Mouse (Mus musculus): ENCODE results near the gene Tril. TPM values are rescaled to one million over a fixed set of nuclear protein-coding genes. Genes with fewer than 3 reads are reported as not detected.
A peak's percentile ranks its signal among the peaks of the same experiment; 100 is the strongest.

Gene Tril
- polyA plus RNA-seq, 1 experiment from 2014 or later = 93.8 TPM

GRCm38 (mm10) chr6:53779526-53779925 lies 41.1 kb downstream of the Tril start:
- H3K27me3 ChIP-seq = peaks cover 7% of the 10 kb centered on the region; the same call in 1 of the 2 replicates
- 59% methylated on average over 7 of the region's 7 CpGs for WGBS
- peaks cover 22% of the 10 kb centered on the region for H3K4me1 ChIP-seq
- no peaks in the 10 kb centered on the region for H3K9me3 ChIP-seq (replicated peaks)
- no peak overlapping the region for H3K9ac ChIP-seq
- H3K27ac ChIP-seq = no peak overlapping the region
- H3K4me3 ChIP-seq (replicated peaks) = no peak overlapping the region
- no peaks in the 10 kb centered on the region for H3K36me3 ChIP-seq
- no peak for ATAC-seq (replicated peaks; ENCODE audit: low FRiP score)
- no peak overlapping the region for H3K4me2 ChIP-seq

GRCm38 (mm10) chr6:53778424-53778955 lies 42.1 kb downstream of the Tril start:
- Histone ChIP-seq H3K9ac (no peak overlapping the region), H3K9me3 (replicated peaks) (no peaks in the 10 kb centered on the region), H3K27me3 (0 out of 2 replicates have a peak, but pooled peaks cover 4% of the 10 kb centered on the region), H3K27ac (no peak overlapping the region), H3K4me3 (replicated peaks) (no peak overlapping the region), H3K36me3 (no peaks in the 10 kb centered on the region), H3K4me1 (peaks cover 22% of the 10 kb centered on the region), H3K4me2 (no peak overlapping the region)
- 40% methylated on average over 8 of the region's 8 CpGs for WGBS
- 0 out of 2 replicates have a peak, but pooled peaks have one; percentile 12 for ATAC-seq (replicated peaks; ENCODE audit: low FRiP score)

GRCm38 (mm10) chr6:53768275-53768674 lies 52.4 kb downstream of the Tril start:
- Histone ChIP-seq H3K4me1 (peaks cover 14% of the 10 kb centered on the region), H3K9me3 (replicated peaks) (no peaks in the 10 kb centered on the region), H3K27me3 (no peaks in the 10 kb centered on the region), H3K4me3 (replicated peaks) (no peak overlapping the region), H3K36me3 (no peaks in the 10 kb centered on the region), H3K9ac (no peak overlapping the region), H3K4me2 (no peak overlapping the region), H3K27ac (no peak overlapping the region)
- WGBS = 93% methylated on average over 4 of the region's 4 CpGs
- ATAC-seq (replicated peaks; ENCODE audit: low FRiP score) = no peak

- no peak for ATAC-seq (replicated peaks; ENCODE audit: low FRiP score)
- H3K9ac ChIP-seq = no peak overlapping the region
- WGBS = 27% methylated on average over 10 of the region's 10 CpGs
- H3K9me3 ChIP-seq (replicated peaks) = no peaks in the 10 kb centered on the region
- no peak overlapping the region for H3K4me3 ChIP-seq (replicated peaks)
- no peaks in the 10 kb centered on the region for H3K27me3 ChIP-seq
- peaks cover 14% of the 10 kb centered on the region for H3K4me1 ChIP-seq
- H3K36me3 ChIP-seq = no peaks in the 10 kb centered on the region
- H3K27ac ChIP-seq = peak overlapping the region; percentile 22; the same call in 1 of the 2 replicates
- H3K4me2 ChIP-seq = no peak overlapping the region
Observed at GRCm38 (mm10) chr6:53766243-53766915, 54.3 kb downstream of the Tril start.

- H3K36me3 ChIP-seq = no peaks in the 10 kb centered on the region
- H3K27ac ChIP-seq = peak overlapping the region; percentile 22; the same call in 1 of the 2 replicates
- ATAC-seq (replicated peaks; ENCODE audit: low FRiP score) = no peak
- no peaks in the 10 kb centered on the region for H3K27me3 ChIP-seq
- H3K4me3 ChIP-seq (replicated peaks) = no peak overlapping the region
- no peaks in the 10 kb centered on the region for H3K9me3 ChIP-seq (replicated peaks)
- WGBS = 58% methylated on average over 8 of the region's 8 CpGs
- no peak overlapping the region for H3K4me2 ChIP-seq
- H3K4me1 ChIP-seq = peaks cover 16% of the 10 kb centered on the region
- no peak overlapping the region for H3K9ac ChIP-seq
Observed at GRCm38 (mm10) chr6:53765731-53766130, 54.9 kb downstream of the Tril start.

Other genes with a start within 250 kb of the Tril start
- gene Cpvl, start 157.8 kb upstream of the Tril start, polyA plus RNA-seq (2015; fragmentation: Nextera tagmentation; extraction: Ambion mirVana) = 0.18 and 0.34 TPM in 2 replicates
- gene Chn2, start 218.7 kb upstream of the Tril start, polyA plus RNA-seq (2015; fragmentation: Nextera tagmentation; extraction: Ambion mirVana) = 15.5 and 16.8 TPM in 2 replicates

Measured in kidney, embryonic 15.5 days (tissue).